Mouse (Mus musculus): ENCODE measurements around the gene Tmem132e. TPM values are rescaled to one million over a fixed set of nuclear protein-coding genes. Genes with fewer than 3 reads are reported as not detected.

Gene Tmem132e
- polyA plus RNA-seq (2021; fragmentation: Nextera tagmentation) = 3.0 and 3.5 TPM in 2 replicates
- long read RNA-seq, experiment 1, partial matches to known transcripts = 6 of 16 reads
- long read RNA-seq, experiment 1, other reads (novel, unspliced or antisense) = 10 of 16 reads
- long read RNA-seq, experiment 2, partial matches to known transcripts = 2 of 7 reads
- long read RNA-seq, experiment 2, other reads (novel, unspliced or antisense) = 5 of 7 reads

DNA sequence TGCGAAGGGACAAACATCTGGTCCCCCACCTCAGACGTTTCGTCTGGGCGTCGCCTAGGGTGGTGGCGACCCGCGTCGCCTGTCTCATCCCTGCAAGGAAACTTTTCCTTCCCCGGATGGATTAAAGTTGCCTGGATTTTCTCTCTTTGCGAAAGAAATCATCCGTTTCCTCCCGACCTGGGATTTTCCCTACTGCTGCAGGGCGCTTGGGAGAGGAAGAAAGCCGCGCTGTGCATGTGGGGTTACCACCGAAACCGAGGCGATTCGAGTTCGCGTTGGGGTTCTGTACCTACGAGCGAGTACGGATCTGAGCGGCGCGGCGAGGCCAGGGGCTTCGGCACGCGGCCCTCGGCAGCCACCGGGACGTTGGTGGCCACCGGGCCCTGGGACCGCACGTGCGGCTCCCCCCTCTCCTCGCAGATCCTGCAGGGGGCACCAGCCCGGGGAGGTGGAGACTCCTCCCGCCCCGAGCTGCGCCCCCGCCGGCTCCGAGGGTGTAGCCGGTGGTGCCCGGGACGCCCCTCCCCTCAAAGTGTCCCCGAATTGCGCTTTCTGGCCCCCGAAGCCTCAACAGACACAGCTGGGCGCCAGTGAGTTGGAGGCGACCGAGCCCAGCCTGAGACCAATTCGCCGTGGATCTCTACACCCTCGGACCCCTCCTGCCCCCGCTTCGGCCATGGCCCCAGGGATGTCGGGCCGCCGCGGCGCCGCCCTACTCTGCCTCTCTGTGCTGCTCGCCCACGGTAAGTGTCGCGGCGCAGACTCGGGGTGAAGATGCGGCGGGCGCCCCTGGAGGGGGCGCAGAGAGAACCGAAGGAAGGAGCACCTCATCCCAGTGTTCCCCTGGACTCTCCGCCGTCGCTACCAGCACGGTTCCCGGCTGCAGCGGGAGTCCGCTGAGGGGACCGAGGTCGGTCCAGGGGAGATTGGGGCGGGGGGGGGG lies at the start of gene Tmem132e:
Gene Tmem132e, plus strand, starts transcription at position 530 of the 943 bp plus-strand sequence.

Other genes starting within 250 kb of the Tmem132e start
- gene Ccl1, start 83.2 kb upstream of the Tmem132e start, polyA plus RNA-seq (2021; fragmentation: Nextera tagmentation) = not detected in 2 replicates

Data from left cerebral cortex, adult 6 months (tissue).